Mouse (Mus musculus) liver, adult 2 months (tissue): ENCODE data around the gene Il17rd.

Source experiments
- CTCF ChIP-seq: fragments of 200-500 bp; IDR thresholded peaks from 2 replicates; pipeline ENCODE4 v1.5.1; 2011; ENCODE audit warnings: low read depth, low read length, control low read depth
- POLR2A ChIP-seq: fragments of 200-500 bp; IDR thresholded peaks from 2 replicates; pipeline ENCODE4 v1.6.1; 2011; ENCODE audit warnings: low read length, control low read depth; ENCODE audit not compliant: insufficient read depth; ENCODE audit errors: extremely low read depth

GRCm38 (mm10) chr14:27059224-27059558, 20.4 kb downstream of the Il17rd start:
- TF ChIP-seq POLR2A (no peak), CTCF (no peak)
